In genomic region chr11:119040600-119041324, GRCm38 (mm10) we compare ENCODE assay signal across 8 mouse cellular contexts. TPM values are rescaled to one million over a fixed set of nuclear protein-coding genes. Genes with fewer than 3 reads are reported as not detected.
A peak's percentile ranks its signal among the peaks of the same experiment; 100 is the strongest.
DNase-seq lines count a peak whose midpoint lies in the region; ATAC-seq and TF ChIP-seq lines count a peak whose summit lies in the region.

TSS of gene Cbx8 (minus strand) at chr11:119040969.

- 0 out of 6 replicates have a peak, but pooled peaks of 1 of the 3 experiments have one; percentile 1 for TF ChIP-seq CTCF in MEL (IDR thresholded peaks at IDR 0.05 in 2 of 3, conservative IDR thresholded peaks at IDR 0.05 in 1 of 3; ENCODE audit: control insufficient read depth in 1 of 3, insufficient read depth in 1 of 3, low read depth in 2 of 3, low read length in 3 of 3, poor library complexity in 1 of 3, severe bottlenecking in 1 of 3)
- TF ChIP-seq CTCF in cerebellum, adult 2 months (IDR thresholded peaks at IDR 0.05; ENCODE audit: borderline replicate concordance, insufficient read depth, low read depth, low read length), result no peak
- 0 out of 2 replicates have a peak, but pooled peaks have one; percentile 13 for TF ChIP-seq CTCF in forebrain, postnatal 0 days (IDR thresholded peaks at IDR 0.05; ENCODE audit: low read depth)

- peak; percentile 92 for ATAC-seq in forebrain, postnatal 0 days
- ATAC-seq in hematopoietic stem cell, adult 5-6 weeks (replicated peaks in 1 of 2; ENCODE audit: insufficient read depth in 1 of 2, low FRiP score in 2 of 2, low TSS enrichment in 1 of 2, low read depth in 1 of 2, poor library complexity in 2 of 2, severe bottlenecking in 2 of 2), result peak; percentile 88 to 90
- ATAC-seq in lung, embryonic 16.5 days (ENCODE audit: low read depth), result peak; percentile 95

- TF ChIP-seq RAD21 in MEL (IDR thresholded peaks at IDR 0.05; ENCODE audit: low read depth, low read length), result no peak

- peak; percentile 57 to 84 for TF ChIP-seq POLR2A in MEL (IDR thresholded peaks at IDR 0.05; ENCODE audit: control insufficient read depth in 1 of 2, insufficient read depth in 1 of 2, low read depth in 1 of 2, low read length in 2 of 2, poor library complexity in 1 of 2)
- peak; percentile 82 for TF ChIP-seq POLR2A in cerebellum, adult 2 months (IDR thresholded peaks at IDR 0.05; ENCODE audit: borderline replicate concordance, insufficient read depth, low read length)

- H3K27ac ChIP-seq in MEL (ENCODE audit: control insufficient read depth, low read depth, low read length), result peak within 1 kb of the TSS; percentile 62
- H3K27ac ChIP-seq in cerebellum, adult 2 months (ENCODE audit: insufficient read depth, low read length), result peak within 1 kb of the TSS; percentile 95
- H3K27ac ChIP-seq in forebrain, postnatal 0 days (ENCODE audit: low read depth, low read length), result peak within 1 kb of the TSS; percentile 82
- peak within 1 kb of the TSS; percentile 80 for H3K27ac ChIP-seq in lung, embryonic 16.5 days (ENCODE audit: low read length)

- no peaks in the 10 kb centered on the region for H3K27me3 ChIP-seq in MEL (ENCODE audit: control insufficient read depth in 1 of 2, insufficient read depth in 2 of 2, low read length in 2 of 2)
- H3K27me3 ChIP-seq in cerebellum, adult 2 months (ENCODE audit: control insufficient read depth, insufficient read depth, low read length), result peaks cover 9% of the 10 kb centered on the region; the same call in 1 of the 2 replicates
- peaks cover 69% of the 10 kb centered on the region for H3K27me3 ChIP-seq in forebrain, postnatal 0 days (ENCODE audit: insufficient read depth, low read length)
- peaks cover 57% of the 10 kb centered on the region for H3K27me3 ChIP-seq in lung, embryonic 16.5 days (ENCODE audit: control insufficient read depth, insufficient read depth, low read depth, low read length)

- H3K79me2 ChIP-seq in MEL (ENCODE audit: control insufficient read depth, insufficient read depth, low read length, poor library complexity), result peaks cover 4% of the 10 kb centered on the region

- WGBS in cerebellum, adult 2 months, result under 1% methylated on average over 63 of the region's 63 CpGs
- under 1% methylated on average over 43 of the region's 63 CpGs for WGBS in forebrain, postnatal 0 days
- 1% methylated on average over 39 of the region's 63 CpGs for WGBS in lung, embryonic 16.5 days

- H3K36me3 ChIP-seq in MEL (ENCODE audit: control insufficient read depth in 1 of 2, insufficient read depth in 2 of 2, low read length in 2 of 2), result peaks cover 0 to 9% of the 10 kb centered on the region in 2 experiments; a peak in 2 of 4 replicates
- H3K36me3 ChIP-seq in forebrain, postnatal 0 days (ENCODE audit: insufficient read depth), result peaks cover 7% of the 10 kb centered on the region; the same call in 1 of the 2 replicates
- peaks cover 7% of the 10 kb centered on the region for H3K36me3 ChIP-seq in lung, embryonic 16.5 days (ENCODE audit: control insufficient read depth, insufficient read depth, low read length)

- H3K4me2 ChIP-seq in forebrain, postnatal 0 days (ENCODE audit: low read depth), result peak within 1 kb of the TSS; percentile 100
- H3K4me2 ChIP-seq in lung, embryonic 16.5 days (ENCODE audit: low read depth, low read length), result peak within 1 kb of the TSS; percentile 90

- peak within 1 kb of the TSS; percentile 93 for H3K9ac ChIP-seq in MEL (ENCODE audit: control insufficient read depth, low read depth, low read length, poor library complexity, severe bottlenecking)
- peak within 1 kb of the TSS; percentile 70 for H3K9ac ChIP-seq in forebrain, postnatal 0 days
- H3K9ac ChIP-seq in lung, embryonic 16.5 days (ENCODE audit: low read length), result peak within 1 kb of the TSS; percentile 91

- H3K9me3 ChIP-seq in MEL (replicated peaks; ENCODE audit: insufficient read depth, low read length), result no peaks in the 10 kb centered on the region
- no peaks in the 10 kb centered on the region for H3K9me3 ChIP-seq in forebrain, postnatal 0 days (ENCODE audit: low read length)
- no peaks in the 10 kb centered on the region for H3K9me3 ChIP-seq in lung, embryonic 16.5 days (ENCODE audit: control insufficient read depth, low read length)

- peak within 1 kb of the TSS; percentile 84 to 90 for H3K4me3 ChIP-seq in MEL (ENCODE audit: control insufficient read depth in 1 of 2, insufficient read depth in 1 of 2, low read depth in 2 of 2, low read length in 2 of 2)
- peak within 1 kb of the TSS; percentile 96 for H3K4me3 ChIP-seq in cerebellum, adult 2 months (replicated peaks; ENCODE audit: insufficient read depth, low read depth, low read length)
- peak within 1 kb of the TSS; percentile 82 for H3K4me3 ChIP-seq in forebrain, postnatal 0 days (ENCODE audit: low read depth, low read length)
- H3K4me3 ChIP-seq in lung, embryonic 16.5 days (ENCODE audit: low read length), result peak within 1 kb of the TSS; percentile 79

- TF ChIP-seq EP300 in MEL (IDR thresholded peaks at IDR 0.05; ENCODE audit: low read depth in 1 of 2, low read length in 2 of 2), result peak in 1 of 2 experiments; percentile 12; a peak in 1 of 4 replicates

- peaks cover 0 to 10% of the 10 kb centered on the region in 2 experiments; a peak in 3 of 4 replicates for H3K4me1 ChIP-seq in MEL (ENCODE audit: control insufficient read depth in 1 of 2, insufficient read depth in 2 of 2, low read length in 2 of 2)
- peaks cover 15% of the 10 kb centered on the region for H3K4me1 ChIP-seq in cerebellum, adult 2 months (ENCODE audit: control insufficient read depth, insufficient read depth, low read length)
- peaks cover 21% of the 10 kb centered on the region for H3K4me1 ChIP-seq in forebrain, postnatal 0 days (ENCODE audit: insufficient read depth)
- H3K4me1 ChIP-seq in lung, embryonic 16.5 days (replicated peaks; ENCODE audit: control insufficient read depth, insufficient read depth, low read length), result peaks cover 51% of the 10 kb centered on the region

- DNase-seq in MEL (ENCODE audit: low read depth, low spot score), result peak; percentile 100
- peak; percentile 100 for DNase-seq in cerebellum, adult 2 months
- DNase-seq in forebrain, postnatal 0 days, result peak; percentile 100
- peak; percentile 97 for DNase-seq in layer of hippocampus, adult 9-10 months (ENCODE audit: low spot score)
- DNase-seq in ovary, postnatal 10 days (ENCODE audit: low spot score), result peak; percentile 94
- peak; percentile 99 to 100 for DNase-seq in thymus, postnatal 10 days (ENCODE audit: low spot score in 2 of 2)

TF ChIP-seq in MEL, 35 proteins besides CTCF, POLR2A, EP300 and RAD21 (continues in another document):
- TF ChIP-seq MXI1 (IDR thresholded peaks at IDR 0.05; ENCODE audit: low read depth, low read length), result peak; percentile 52
- TF ChIP-seq TAL1 (IDR thresholded peaks at IDR 0.05; ENCODE audit: low read length), result no peak
- TF ChIP-seq ZC3H11A (IDR thresholded peaks at IDR 0.05; ENCODE audit: low read depth, low read length), result no peak
- TF ChIP-seq POLR2AphosphoS2 (IDR thresholded peaks at IDR 0.05; ENCODE audit: low read length), result peak; percentile 41; the same call in 1 of the 2 replicates
- TF ChIP-seq KAT2A (conservative IDR thresholded peaks at IDR 0.05; ENCODE audit: low read depth, low read length), result no peak
- TF ChIP-seq ELF1 (IDR thresholded peaks at IDR 0.05; ENCODE audit: low read depth, low read length), result peak; percentile 61; the same call in 1 of the 2 replicates
- peak; percentile 34; the same call in 1 of the 2 replicates for TF ChIP-seq NRF1 (IDR thresholded peaks at IDR 0.05; ENCODE audit: insufficient read depth, low read depth, low read length, poor library complexity, severe bottlenecking)
- TF ChIP-seq SIN3A (IDR thresholded peaks at IDR 0.05; ENCODE audit: low read length), result peak; percentile 76
- peak; percentile 74 for TF ChIP-seq HCFC1 (IDR thresholded peaks at IDR 0.05; ENCODE audit: low read depth, low read length)
- TF ChIP-seq ZNF384 (IDR thresholded peaks at IDR 0.05; ENCODE audit: low read depth, low read length), result no peak
- TF ChIP-seq MEF2A (IDR thresholded peaks at IDR 0.05; ENCODE audit: extremely low read depth, insufficient replicate concordance, low read depth, low read length, poor library complexity, severe bottlenecking), result no peak
- no peak for TF ChIP-seq UBTF (IDR thresholded peaks at IDR 0.05; ENCODE audit: borderline replicate concordance, insufficient read depth, low read depth, low read length)
- TF ChIP-seq CHD2 (IDR thresholded peaks at IDR 0.05; ENCODE audit: low read length), result no peak
- no peak for TF ChIP-seq E2F4 (IDR thresholded peaks at IDR 0.05; ENCODE audit: borderline replicate concordance, low read depth, low read length)
- no peak for TF ChIP-seq POLR2AphosphoS5 (IDR thresholded peaks at IDR 0.05; ENCODE audit: borderline replicate concordance, low read depth, low read length)
- TF ChIP-seq MAZ (IDR thresholded peaks at IDR 0.05; ENCODE audit: low read depth, low read length), result peak; percentile 98
- peak; percentile 86; the same call in 1 of the 2 replicates for TF ChIP-seq ZMIZ1 (IDR thresholded peaks at IDR 0.05; ENCODE audit: low read depth, low read length)
- no peak for TF ChIP-seq SMC3 (IDR thresholded peaks at IDR 0.05; ENCODE audit: low read depth, low read length)
- TF ChIP-seq NELFE (IDR thresholded peaks at IDR 0.05; ENCODE audit: low read depth, low read length), result peak; percentile 81
- TF ChIP-seq MYB (IDR thresholded peaks at IDR 0.05; ENCODE audit: low read depth, low read length), result no peak
- TF ChIP-seq JUND (IDR thresholded peaks at IDR 0.05; ENCODE audit: low read depth, low read length), result no peak
- TF ChIP-seq TCF12 (IDR thresholded peaks at IDR 0.05; ENCODE audit: low read depth, low read length), result peak; percentile 14; the same call in 1 of the 2 replicates
- TF ChIP-seq ZKSCAN1 (IDR thresholded peaks at IDR 0.05; ENCODE audit: low read depth, low read length), result no peak
- TF ChIP-seq USF2 (IDR thresholded peaks at IDR 0.05; ENCODE audit: borderline replicate concordance in 1 of 2, insufficient read depth in 1 of 2, low read depth in 1 of 2, low read length in 2 of 2), result 0 out of 4 replicates have a peak, but pooled peaks of 1 of the 2 experiments have one; percentile 3
- no peak for TF ChIP-seq GABPA (IDR thresholded peaks at IDR 0.05; ENCODE audit: low read depth, low read length)
- no peak for TF ChIP-seq RCOR1 (IDR thresholded peaks at IDR 0.05; ENCODE audit: low read depth, low read length)

RNA-seq across cellular contexts. Expression of gene Cbx8, which starts in this region (rescaled TPM):
- 5.3 and 5.7 TPM in 2 replicates for total RNA-seq in MEL (2012; rRNA removed)
- polyA plus RNA-seq in MEL (2012; ENCODE audit: insufficient read depth in 1 of 2, insufficient read length in 2 of 2, low read depth in 1 of 2, low replicate concordance in 2 of 2, missing spikeins in 1 of 2), result 10 to 100 TPM in 1 of 2 experiments, not detected in 1; 11.3 TPM
- polyA plus RNA-seq in cerebellum, adult 2 months (2012; rRNA removed), result 8.7 and 10.5 TPM in 2 replicates
- 14.2 and 21.9 TPM in 2 replicates for total RNA-seq in forebrain, postnatal 0 days (2014; rRNA removed)
- polyA plus RNA-seq in forebrain, postnatal 0 days (2015; fragmentation: Nextera tagmentation; extraction: Ambion mirVana), result 5.3 and 8.5 TPM in 2 replicates
- 2.9 and 3.0 TPM in 2 replicates for total RNA-seq in hematopoietic stem cell, adult 5-6 weeks (2017)
- polyA plus RNA-seq in lung, embryonic 16.5 days (2015; fragmentation: Nextera tagmentation; extraction: Ambion mirVana), result 7.7 and 7.9 TPM in 2 replicates

Comparison
In these comparisons a context has a peak if more than half of its experiments do, and no peak if none do; other contexts are left out.
1. Peak in every context shown above with its lines: DNase-seq, ATAC-seq, H3K4me3 ChIP-seq and H3K27ac ChIP-seq.